Mouse (Mus musculus): ENCODE measurements around the gene Plcg2. TPM values are rescaled to one million over a fixed set of nuclear protein-coding genes. Genes with fewer than 3 reads are reported as not detected.

The Plcg2 gene
- total RNA-seq, 2 experiments from 2014 or later, result 0.77 to 1.5 TPM

DNA sequence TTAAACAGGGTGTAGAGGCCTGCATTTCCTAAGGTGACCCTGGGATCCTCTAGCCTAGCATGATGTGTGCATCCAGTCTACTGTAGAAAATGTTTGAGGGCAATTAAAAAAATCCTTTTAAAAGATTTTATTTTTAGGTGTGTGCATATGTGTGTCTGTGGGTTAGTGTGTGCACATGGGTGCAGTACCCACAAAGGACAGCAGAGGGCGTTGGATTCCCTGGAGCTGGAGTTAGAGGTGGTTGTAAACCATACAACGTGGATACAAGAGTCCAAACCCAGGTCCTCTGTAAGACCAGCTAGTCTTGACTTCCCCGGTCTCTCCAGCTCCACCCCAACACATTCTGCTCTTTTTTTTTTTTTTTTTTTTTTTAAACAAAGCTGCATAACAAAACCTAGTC is 139.4 kb downstream of the Plcg2 start:
- DNase-seq, result no peak

DNA sequence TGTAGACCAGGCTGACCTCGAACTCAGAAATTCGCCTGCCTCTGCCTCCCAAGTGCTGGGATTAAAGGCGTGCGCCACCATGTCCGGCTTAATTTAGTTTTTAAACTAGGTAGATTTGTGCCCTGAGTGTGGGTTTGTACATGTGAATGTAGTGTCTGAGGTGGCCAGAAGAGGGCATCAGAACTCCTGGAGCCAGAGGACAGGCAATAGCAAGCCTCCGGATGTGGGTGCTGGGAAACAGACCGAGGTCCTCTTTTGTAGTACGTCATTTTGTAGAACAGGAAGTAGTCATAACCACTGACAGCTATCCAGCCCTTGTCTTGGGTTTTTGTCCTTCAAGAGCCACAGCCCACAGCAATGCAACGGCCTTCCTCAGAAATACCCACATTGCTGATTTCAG is 141.5 kb downstream of the Plcg2 start:
- no peak for DNase-seq

DNA sequence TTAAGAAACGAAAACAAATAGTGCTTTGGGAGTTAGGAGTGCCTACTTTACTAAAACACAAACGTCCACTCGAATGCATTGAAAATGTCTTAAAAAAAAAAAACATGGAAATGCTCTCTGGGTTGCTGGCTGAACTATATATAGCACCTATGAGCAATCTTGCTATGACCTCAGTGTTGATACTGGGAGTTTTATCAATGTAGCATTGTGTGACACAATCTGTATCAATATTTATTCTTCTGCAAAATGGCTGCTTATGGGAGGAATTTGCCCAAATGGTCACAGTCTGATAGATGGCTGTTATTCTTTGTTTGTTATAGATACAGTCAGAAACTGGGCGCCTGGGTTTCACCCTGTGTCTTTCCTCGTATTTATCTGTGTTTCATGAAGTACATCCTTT is 147.4 kb downstream of the Plcg2 start:
- no peak for DNase-seq

DNA sequence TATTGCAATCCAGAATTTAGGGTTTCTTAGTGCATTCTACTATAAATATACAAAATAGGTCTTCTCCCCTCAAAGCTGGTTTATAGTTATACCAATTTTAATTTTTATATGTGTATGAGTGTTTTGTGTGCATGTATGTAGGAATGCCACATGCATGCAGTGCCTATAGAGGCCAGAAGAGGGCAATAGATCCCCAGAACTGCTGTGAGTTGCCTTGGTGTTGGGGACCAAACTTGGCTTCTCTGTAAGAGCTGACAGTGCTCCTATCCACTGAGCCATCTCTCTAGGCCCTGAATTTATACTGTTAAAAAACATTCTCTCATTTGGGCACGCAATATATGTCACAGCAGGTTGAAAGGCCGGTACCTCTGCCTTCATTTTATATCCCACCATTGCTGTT is 147.9 kb downstream of the Plcg2 start:
- DNase-seq, result no peak

DNA sequence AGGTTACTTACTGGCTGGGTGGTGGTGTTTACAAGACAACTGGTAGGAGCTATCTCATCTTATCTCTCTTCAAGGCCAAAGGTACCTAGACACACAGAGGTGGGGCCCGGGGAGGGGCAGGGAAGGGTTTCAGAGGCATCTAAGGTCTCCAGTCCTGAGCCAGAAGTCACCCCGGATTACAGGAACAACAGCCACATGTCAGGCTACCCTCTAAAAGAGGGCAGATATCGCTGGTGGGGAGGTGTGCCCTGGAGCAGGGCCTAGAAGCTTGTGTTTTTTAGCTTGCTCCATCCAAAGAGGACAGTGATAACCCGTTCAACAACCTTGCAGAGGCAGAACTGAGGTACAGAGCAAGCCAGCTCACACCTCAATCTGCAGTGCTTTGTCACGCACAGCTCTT is 148.3 kb downstream of the Plcg2 start:
- DNase-seq, result no peak

DNA sequence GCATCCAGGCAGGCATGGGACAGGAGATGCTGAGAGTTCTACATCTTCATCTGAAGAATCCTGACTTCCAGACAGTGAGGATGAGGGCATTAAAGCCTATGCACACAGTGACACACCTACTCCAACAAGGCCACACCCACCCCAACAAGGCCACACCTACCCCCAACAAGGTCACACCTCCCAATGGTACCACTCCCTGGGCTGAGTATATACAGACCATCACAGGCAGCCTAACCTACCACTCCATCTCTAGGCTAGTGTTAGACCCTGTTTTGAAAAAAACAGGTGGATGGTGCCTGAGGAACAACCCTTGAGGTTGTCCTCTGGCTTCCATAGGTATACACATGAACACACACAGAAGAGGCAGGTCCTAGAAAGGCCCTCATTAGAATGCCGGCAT is 154.2 kb downstream of the Plcg2 start:
- DNase-seq, result no peak

DNA sequence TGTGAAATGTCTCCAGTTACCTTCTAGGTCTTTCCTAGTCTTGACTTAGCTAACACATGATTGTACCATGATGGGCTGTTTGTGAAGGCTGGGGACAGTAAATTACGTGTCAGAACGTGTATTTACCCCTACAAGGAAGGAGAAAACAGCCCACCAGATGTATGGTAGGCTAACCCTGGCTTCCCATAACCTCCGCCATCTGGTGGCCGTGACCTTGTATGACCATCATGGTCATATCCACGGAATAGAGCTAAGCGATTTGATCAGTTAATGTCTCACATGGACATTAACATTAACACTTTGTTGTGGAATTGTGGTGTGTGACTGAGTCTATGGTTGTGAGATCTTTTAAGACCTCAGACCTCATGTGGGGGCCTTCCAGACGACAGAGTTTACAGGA is 160.9 kb downstream of the Plcg2 start:
- no peak for DNase-seq

DNA sequence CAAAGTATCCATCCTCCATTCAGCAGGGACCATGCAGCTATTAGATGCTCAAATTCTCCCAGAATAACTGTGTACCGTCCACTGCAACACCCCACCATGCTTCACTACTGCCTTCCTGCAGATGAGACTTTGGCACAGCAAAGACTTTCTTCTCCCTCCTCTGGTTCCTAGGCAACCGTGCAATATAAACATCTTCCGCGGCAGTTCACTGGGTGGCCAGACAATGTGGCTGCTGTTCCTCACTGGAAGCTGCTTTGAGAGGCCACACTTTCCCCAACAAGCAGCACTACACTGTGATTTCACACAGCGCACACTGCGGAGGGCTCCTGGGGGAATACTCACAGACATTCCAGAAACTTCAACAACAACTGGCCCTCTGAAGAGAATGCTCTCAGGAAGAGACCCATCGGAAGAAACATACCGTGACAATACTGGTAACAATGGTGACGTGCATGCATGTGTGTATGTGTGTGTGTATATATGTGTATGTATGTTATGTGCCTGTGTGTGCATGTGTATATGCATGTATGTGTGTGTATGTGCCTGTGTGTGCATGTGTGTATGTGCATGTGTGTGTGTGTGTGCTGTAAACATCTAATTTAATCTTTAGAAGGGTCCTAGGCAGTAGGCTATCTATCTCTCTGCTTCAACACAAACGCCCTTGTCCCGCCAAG is 162.4 kb downstream of the Plcg2 start:
- no peak for DNase-seq

DNA sequence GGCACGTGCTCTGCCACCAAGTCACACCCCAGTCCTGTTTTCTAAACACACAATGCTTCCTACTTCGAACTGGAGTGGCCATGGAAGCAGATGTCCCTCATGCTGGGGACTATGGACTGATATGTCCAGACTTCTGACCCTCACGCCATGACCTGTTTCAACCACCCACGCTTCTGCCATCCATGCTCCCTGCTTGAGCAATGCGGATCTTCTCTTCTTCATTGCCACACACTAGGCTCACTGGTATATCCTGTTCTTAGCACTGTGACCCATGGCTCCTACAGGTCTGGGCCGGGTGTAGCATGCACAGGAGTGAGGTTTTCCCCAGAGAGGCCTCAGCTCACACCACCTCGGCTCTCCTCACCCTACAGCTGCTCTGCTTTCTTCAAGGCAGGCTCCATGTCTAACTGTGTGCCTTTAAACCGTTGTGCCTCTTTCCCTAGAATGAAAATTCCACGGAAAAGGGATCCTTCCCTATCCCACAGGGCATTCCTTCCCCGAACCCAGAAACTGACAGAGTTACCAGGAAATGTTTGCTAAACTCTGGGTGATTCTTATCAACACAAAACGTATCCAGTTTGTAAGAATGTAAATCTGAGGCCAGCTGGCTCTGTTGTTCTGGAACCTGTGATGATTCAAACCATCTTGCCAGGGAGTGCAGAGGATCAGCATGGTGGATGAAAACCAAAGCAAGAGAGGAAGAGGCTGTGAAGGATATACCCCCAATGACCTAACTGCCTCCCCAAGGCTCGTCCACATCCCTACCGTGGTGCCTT is 169.4 kb downstream of the Plcg2 start:
- no peak for DNase-seq

DNA sequence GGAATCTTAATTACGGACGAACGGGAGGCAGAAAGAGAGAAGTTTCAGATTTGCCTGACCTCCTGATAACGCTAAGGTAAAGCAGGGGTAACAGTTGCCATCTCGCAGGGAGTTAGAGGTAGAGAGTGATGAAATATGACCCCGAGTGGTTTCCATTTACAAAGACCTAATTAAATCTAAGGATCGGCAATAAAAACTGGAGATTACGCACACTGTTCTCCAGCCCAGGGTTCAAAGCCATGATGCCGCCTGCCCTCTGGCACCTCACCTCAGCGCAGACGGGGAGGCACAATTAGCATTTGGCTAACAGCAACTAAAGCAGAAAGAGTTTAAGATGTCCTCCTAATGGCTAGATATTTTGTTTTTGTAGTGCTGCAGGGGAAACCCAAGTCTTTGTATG is 172.4 kb downstream of the Plcg2 start:
- no peak for DNase-seq

DNA sequence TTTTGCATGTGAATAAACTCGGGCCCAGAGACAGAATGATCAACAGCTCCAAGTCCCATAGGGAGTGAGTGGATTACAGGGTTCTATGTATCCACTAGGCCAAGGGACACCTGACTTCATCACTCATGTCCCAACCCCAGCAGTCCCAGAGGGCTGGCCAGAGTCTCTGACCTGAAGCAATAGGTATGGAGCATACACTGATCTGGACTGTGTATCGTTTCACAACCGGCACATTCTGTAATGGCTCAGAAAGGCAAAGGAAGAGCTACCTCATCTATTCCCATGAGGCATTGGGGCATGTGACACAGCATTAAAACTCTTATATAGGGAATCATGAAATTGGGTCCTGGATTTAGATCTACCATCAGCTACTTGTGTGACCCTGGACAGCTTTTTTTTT is 174.5 kb downstream of the Plcg2 start:
- no peak for DNase-seq

DNA sequence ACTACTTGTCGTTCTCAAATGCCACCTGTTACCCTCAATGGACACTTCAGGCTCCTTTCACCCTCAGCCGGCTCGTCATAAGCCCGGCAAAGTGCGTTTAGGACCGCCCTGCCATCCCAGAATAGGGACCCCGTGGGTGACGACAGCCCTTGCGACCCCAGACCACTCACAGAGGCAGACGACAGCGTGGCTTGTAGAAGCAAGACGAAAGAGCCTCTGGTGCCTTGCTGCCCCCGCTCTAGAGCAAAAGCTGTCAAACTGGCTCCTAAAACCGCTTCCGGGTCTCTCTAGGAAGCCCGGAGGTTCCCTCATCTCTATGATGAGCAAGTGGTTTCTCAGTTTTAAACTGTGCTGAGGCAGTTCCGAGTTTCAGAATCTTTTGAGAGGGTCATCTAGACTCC is 175.3 kb downstream of the Plcg2 start, which contains the start of gene Sdr42e1:
Gene Sdr42e1, minus strand, starts transcription at position 260 of the 401 bp plus-strand sequence.
- peak; percentile 29 for DNase-seq

DNA sequence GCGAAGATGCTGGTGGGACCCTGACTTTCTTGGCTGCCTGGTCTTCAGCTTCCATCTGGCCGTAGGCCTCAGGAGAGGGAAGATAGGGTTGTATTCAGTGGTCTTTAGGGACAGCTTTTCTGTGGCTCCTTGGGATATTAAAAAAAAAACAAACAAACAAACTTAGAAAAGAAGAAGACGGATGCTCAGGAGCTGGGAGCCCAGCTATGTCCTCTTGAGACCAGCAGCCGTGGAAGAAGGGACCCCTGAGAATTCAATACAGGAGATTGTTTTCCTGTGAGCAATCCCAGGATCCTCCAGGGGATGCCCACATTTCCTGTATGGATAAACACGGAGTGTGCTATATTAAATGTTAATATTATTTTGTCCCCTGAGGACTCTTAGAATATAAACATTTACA is 177.1 kb downstream of the Plcg2 start:
- DNase-seq, result no peak

DNA sequence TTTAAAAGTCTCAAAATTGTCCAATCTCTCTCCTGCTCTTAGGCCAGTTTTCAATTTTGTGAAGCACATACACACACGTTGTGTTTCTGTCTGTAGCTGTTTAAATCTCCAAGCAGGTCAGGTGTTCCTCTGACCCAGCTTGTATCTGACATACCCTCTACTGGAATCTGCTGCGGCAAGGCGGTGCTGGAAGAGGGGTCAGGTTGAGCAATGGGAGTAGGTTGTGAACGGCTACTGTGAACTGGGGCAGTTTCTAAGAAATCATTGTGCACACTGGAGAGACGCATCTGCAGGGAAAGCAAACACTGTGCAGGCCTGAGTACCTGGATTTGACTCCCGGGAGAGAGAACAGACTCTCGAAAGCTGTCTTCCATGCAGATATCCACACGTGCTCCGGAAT is 178.4 kb downstream of the Plcg2 start:
- no peak for DNase-seq

DNA sequence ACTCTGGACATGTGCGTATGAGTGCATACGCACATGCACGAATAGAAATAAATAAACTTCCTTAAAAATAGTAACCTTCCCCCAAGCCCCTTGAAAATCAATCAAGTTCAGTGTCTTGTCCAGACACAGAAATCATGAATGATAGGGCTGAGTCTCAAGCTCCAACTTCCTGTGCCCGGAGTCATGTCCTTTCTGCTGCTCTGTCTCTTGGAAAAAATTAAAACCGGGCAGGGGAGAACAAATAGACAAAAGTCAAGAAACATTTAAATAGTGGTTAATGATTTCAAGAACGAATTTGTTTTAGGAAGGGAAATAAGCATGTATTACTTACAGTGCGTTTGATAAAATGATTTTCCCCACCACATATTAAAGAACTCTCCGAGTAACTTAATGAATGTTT is 178.9 kb downstream of the Plcg2 start:
- no peak for DNase-seq

DNA sequence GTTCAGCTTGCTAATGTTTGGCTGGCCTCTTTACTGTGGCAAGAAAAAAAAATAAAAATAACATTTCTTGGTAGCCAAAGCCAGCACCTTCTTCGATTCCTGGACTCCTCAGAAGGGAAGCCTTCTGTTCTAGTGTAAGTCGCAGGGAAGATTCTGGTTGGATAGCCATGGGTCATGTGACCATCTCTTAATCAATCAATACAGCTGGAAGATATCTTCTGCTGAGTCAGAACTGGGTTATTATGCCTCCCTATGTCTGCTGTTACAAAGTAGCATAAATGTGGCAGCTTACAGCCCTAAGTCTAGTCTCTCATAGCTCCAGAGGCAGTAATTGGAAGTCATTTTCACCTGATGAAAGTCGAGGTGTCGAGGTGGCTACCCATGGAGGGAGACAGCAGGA is 180.6 kb downstream of the Plcg2 start:
- no peak for DNase-seq

DNA sequence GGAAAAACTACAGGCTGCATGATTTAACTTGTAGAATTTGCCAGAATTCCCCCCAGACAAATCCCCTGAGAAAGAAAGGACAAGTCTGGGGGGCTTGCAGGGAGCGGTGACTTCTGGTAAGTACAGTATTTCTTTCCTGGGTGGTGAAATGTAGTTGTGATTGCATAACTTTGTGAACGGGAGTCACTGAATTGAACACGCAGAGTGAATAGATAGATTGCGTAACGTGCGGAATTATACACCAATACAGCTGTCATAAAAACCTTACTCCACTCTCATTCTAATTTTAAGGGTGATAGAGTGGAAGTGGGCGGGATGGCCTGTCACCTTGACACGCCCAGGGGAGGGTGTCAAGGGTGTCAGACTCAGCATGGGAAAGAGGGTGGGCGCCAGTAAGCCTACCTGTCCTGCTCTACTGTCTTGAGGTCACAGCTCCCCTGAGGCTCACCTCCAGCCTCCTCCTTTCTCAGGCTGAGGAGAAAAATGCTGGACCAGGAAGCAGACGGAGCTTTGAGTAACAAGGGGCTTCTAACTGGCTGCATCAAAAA is 185.9 kb downstream of the Plcg2 start:
- DNase-seq, result no peak

DNA sequence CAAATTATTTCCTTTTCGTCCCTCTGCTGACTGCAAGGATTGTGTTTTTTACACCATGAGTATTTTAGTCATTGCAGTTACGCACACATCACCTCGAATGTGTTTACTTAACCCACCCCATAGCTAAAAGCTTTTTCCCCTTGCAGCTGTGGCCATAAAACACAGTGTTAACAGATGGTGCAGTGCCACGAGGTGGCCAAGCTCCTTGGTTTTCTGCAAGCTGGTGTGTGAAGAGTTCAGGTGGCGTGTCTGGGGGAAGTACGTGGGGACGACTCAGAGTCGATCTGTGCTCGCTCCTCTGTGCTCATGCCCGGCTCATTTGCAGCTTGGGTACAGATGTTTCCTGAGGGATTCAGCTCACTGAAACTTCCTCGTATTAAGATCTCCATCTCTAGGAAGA is 186.4 kb downstream of the Plcg2 start:
- no peak for DNase-seq

Small RNA genes lying within 50 kb of the gene (microRNA-seq; reads per million reads assigned to microRNA genes)
- 0 reads per million in 2 experiments for gene Gm27361 (ENCODE audit: borderline replicate concordance in 2 of 2)
- gene Mir7077 (ENCODE audit: borderline replicate concordance in 2 of 2), result 0 reads per million in 2 experiments
- gene Mir7078 (ENCODE audit: borderline replicate concordance in 2 of 2), result 0 reads per million in 2 experiments

Other genes with a start within 250 kb of the Plcg2 start
- 10 to 100 TPM; 10.0 to 12.9 TPM for gene Cmip, start 241.2 kb upstream of the Plcg2 start, total RNA-seq (2021)
- under 1 TPM; 0.38 to 0.51 TPM for gene Sdr42e1, start 175.4 kb downstream of the Plcg2 start, total RNA-seq (2021)
- not detected for gene Hsd17b2, start 203.6 kb downstream of the Plcg2 start, total RNA-seq (2021)

Measured in gastrocnemius, postnatal 25 days (tissue).